Mouse (Mus musculus) embryo, embryonic 10.5 days (tissue): ENCODE results near the gene Dusp3.

Experiments
- DNase-seq: peaks from one replicate; pipeline ENCODE4 v3.0.0-alpha.2; 2015; ENCODE audit warnings: low spot score

The Dusp3 gene

DNA sequence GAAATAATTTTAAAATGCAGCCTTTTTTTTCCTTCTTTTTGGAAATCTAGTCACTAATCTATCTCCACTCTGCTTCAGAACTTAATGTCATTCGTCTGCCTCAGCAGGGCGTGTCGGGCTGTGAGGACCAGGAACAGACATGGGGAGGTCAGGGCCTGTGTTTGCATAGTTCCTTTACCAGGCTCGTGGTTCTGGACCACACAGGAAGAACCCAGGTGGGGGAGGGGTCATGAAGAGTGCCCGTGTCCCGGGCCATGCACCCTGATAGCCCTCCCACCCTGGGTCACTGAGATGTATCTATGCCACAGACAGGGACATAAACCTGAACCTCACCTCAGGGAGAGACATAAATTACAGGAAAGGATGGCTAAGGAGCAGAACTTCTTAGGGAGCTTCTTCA is 12.6 kb downstream of the Dusp3 start:
- no peak for DNase-seq

DNA sequence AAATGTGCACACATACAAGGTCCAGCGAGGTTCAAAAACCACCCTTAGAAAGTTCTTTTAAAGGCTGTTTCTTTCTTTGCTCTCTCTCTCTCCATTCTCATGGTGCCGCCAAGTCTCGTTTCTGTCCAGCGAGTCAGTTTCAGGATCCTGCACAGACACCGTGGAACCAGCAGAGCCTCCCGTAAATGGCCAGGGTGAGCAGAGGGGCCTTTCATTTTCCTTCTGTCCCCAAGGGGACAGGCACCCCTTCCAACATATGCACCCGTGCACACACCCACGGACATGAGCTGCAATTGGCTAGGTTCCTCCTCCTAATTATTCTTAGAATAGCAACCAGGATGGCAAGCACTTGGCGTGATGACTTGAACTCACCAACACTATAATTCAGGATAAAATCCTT is 13.3 kb downstream of the Dusp3 start:
- no peak for DNase-seq

GRCm38 (mm10) chr11:101972651-101973050 is 14.2 kb downstream of the Dusp3 start:
- no peak for DNase-seq

DNA sequence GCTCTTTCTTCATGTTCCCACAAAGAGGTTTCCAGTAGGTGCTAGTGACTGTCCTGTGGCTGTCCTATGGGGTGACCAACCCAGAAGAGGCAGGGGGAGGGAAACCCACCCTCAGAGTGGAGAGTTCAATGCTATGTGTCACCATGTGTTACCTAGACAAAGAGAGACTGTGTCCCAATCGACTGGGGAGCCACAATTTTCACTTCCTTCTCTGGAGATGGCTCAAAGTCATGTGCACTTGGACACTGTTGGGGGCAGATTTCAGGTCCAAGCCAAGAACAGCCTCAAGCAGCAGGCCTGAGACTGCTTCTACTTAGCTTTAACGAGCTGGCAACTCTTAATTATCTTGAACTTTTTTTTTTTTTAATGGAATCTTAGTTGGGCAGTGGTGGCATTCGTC is 14.7 kb downstream of the Dusp3 start:
- DNase-seq: no peak

DNA sequence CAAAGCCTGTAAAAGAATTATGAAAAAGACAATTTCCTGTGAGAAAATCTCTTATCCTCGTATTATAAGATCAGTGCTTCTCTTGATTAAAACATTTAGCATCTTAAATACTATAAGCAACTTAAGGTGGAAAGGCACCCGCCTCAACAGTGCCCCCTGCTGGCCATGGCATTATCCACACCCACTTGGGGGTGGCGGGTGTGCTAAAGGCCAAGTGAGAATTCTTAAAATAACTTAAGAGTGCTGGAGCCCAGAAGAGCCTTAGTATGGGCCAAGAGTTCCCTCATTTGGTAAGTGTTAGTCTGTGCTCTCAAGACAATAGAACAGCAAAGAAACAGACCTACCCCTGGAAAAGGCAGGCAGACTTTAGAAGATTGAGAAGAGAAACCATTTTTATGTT is 15.4 kb downstream of the Dusp3 start:
- DNase-seq: no peak

- no peak for DNase-seq
Observed at GRCm38 (mm10) chr11:101969835-101970234, 17.0 kb downstream of the Dusp3 start.

DNA sequence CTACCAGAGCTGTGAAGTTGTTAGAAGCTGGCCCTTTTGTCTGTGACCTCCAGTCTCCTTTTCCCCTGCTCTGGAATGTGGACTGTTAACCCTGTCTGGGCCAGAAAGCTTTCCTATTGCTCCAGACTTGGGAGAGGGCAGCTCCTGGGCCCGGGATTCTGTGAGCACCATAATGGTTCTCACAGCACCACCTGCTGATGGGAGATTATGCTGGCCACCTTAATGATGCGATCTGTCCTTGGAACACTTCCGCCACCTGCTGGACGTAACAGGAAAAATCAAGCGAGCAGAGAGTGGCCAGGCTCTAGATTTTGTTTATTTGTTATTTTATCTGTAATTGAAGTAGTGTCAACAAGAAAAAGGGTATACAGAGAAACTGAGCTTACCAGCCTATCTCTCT is 18.0 kb downstream of the Dusp3 start:
- peak; percentile 95 for DNase-seq

GRCm38 (mm10) chr11:101968311-101968710 is 18.5 kb downstream of the Dusp3 start:
- no peak for DNase-seq

DNA sequence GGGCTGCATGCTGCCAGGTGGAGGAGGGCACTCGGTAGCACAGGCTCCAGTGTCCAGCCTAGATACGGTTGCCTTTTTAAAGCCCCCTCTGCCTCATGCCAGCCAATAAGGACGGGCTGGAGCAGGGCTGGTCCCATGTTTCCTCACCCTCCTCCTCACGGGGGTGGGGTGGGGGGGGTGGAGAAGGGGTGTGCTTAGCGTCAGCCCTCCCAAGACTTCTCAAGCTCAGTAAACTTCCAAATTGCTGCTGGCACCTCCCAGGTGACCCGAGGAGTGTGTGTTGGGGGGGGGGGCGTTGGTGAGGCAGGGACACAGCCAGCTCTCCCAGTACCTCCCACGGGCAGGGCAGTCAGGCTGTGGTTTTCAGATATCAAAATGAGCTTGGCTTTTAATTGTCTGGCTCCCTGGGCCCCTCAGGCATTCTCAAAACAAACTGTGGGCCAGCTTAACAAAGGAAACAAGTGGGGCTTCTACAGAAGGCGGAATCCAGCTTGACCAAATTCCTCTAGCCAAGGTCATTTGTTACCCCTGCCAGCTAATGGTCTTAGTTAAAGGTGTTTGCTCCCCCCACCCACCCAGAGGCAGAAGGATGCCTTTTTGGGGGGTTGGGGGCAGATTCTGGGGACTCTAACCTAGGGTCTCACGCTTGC is 19.7 kb downstream of the Dusp3 start, which contains the start of gene Sost:
Gene Sost, minus strand, starts transcription at position 51 of the 650 bp plus-strand sequence.
- no peak for DNase-seq

DNA sequence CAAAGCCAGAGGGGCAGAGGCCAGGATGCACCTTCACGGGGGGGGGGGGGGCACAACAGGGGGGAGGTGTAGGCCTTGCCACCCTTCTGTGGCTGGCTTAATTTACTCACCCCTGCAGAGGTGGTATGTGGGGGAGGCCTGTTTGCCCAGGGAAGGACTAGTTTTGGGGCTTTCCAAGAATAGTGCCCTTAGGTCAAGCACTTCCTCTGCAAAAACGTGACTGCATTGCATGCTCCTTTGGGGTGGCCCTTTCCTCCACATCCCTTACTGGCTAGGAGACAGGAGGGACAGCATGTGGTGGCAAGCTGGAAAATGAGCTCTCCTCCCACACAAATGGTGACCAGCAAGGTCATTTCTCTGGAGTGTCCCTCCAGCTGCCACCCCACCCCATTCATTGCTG is 21.3 kb downstream of the Dusp3 start:
- DNase-seq: no peak

- DNase-seq: peak; percentile 55
Observed at GRCm38 (mm10) chr11:101964647-101965046, 22.2 kb downstream of the Dusp3 start.

DNA sequence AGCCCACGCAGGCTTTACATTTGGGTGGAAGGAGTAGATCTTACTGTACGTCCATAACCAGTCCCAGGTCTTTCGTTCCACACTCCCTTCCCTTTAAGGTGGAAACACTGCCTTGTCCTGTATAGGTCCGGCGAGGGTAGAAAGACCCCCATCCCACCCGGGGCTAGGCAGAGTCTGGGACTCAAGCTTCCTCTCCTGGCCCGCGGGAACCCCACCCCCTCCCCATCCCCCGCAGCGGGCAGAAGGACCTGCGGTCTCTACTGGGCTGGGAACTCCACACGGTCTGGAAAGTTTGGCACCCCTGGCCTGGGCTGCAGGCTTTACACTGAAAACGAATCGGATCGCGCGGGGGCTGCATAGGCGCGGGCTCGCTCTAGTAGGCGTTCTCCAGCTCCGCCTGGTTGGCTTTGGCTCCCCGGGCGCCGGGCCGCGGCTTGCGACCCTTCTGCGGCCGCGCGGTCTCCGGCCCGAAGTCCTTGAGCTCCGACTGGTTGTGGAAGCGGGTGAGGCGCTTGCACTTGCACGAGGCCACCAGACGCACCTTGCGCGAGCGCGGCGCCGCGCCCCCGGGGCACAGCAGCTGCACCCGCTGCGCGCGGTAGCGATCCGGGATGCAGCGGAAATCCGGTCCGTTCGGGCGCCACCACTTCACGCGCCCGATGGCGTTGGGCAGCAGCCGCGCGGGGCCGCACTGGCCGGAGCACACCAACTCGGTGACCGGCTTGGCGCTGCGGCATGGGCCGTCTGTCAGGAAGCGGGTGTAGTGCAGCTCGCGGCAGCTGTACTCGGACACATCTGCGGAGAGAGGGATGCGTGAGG is 23.1 kb downstream of the Dusp3 start:
- DNase-seq: peak; percentile 63

- DNase-seq: peak; percentile 52
Observed at GRCm38 (mm10) chr11:101963043-101963442, 23.8 kb downstream of the Dusp3 start.

- DNase-seq: no peak
Observed at GRCm38 (mm10) chr11:101957476-101957875, 29.3 kb downstream of the Dusp3 start.

GRCm38 (mm10) chr11:101953441-101953840 is 33.4 kb downstream of the Dusp3 start:
- DNase-seq: no peak

- peak; percentile 53 for DNase-seq
Observed at GRCm38 (mm10) chr11:101952541-101953341, 34.1 kb downstream of the Dusp3 start.

DNA sequence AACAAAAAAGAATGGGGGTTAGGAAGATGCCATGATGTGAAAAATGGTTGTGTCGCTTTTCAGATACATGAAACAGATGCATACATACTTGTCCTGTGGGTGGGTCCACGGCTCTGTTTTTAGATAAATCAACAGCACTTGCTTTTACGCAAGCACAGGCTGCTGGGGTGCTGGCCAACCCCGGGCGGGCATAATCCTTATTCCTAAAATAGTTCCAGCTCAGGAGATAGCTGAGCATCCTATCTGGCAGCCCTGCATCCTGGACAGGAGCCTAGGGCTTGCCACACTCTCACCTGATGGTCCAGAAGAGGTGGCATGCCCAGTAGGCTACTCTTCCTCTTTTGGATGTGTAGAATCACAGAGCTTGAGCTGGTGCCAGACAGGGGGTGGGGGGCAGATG is 36.8 kb downstream of the Dusp3 start:
- no peak for DNase-seq

DNA sequence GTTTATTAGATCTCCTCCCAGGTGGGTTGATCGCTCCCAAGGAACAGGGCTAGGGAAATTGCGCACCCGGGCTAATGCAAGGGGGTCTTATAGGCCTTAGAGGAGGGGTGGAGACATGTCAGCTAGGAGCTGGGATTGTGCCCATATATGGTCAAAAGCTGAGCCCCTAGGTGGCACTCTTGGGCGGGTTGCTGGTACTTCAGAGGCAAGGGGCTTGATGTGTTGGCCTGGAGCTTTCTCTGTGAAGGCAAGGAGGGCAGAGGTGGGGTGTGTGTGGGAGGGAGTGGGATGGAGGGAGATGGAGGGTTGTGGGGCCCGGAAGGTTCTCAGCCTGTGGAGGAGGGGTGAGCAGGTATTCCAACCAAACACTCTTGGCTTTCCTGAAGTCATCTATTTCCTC is 40.3 kb downstream of the Dusp3 start:
- peak; percentile 74 for DNase-seq

DNA sequence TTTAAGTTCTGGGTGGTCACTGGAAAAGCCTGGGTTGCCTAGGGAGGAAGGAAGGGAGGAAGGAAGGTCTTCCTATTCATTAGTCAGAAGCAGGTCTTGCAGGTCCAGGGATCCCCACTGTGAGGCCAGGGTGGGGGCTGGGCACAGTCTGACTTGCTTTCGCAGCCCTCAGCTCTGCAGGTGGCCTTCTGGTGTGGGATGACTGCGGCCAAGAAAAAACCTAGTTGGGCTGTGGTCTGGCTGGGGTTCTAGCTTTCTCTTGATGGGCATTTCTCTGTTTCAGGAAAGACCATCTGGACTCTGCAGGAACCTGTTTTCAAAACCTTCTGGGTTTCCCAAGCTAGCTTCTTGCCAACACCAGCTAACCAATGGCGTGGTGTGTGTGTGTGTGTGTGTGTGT is 43.8 kb downstream of the Dusp3 start:
- DNase-seq: no peak

DNA sequence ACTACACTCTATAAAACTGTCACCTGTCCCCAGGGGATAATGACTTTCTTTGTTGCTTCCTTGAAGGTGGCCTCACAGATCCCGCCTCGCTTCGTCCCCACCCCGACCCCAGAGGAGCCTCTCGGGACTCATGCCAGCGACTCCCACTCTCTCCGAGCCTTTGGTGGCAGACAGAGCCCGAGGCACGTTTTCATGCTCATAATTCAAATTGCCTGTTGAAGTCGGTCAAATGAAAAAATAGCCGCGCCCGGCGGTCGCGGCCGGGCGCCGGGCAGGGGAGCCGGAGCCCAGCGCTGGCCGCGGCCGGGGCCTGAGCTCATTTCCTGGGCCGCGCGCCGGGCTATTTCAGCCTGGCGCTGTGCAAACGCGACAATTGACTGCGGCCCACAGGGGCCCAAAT is 49.7 kb downstream of the Dusp3 start:
- DNase-seq: peak; percentile 61

DNA sequence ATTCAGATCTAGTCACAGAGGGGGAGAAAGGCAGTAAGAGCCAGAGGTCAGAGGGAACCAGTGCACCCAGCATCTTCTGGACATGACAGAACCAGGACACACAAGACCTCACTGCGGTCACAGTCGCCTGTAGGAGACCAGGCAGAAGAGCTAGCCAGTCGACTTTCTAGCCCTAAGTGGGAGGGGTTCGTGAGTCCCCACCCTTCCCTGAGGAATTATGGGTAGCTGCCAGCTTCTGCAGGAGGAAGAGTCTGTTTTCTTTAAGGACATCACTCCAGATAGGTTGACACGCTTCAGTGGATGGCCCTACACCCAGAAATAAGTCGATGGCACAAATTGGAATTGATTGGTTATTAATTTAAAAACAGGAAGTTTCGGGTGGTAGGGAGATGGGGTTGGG is 50.4 kb downstream of the Dusp3 start:
- DNase-seq: peak; percentile 50

DNA sequence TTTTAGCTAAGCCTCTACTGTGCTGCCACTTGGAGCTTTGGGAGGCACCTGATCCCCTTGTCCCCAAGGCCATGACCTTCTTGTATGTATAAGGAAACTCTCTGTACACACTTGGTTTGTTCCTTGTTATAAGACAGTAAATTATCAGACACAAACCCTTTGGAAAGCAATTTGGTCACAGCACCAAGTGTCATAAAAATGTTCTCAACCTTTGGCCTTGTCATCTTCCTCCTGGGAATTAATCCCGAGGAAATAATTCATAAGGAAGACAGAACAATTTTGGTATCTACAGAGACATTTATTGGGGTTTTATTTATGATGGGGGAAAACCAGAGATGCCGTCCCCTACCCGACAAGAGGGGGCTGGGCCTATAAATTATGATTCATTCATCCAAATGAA is 51.1 kb downstream of the Dusp3 start:
- no peak for DNase-seq

DNA sequence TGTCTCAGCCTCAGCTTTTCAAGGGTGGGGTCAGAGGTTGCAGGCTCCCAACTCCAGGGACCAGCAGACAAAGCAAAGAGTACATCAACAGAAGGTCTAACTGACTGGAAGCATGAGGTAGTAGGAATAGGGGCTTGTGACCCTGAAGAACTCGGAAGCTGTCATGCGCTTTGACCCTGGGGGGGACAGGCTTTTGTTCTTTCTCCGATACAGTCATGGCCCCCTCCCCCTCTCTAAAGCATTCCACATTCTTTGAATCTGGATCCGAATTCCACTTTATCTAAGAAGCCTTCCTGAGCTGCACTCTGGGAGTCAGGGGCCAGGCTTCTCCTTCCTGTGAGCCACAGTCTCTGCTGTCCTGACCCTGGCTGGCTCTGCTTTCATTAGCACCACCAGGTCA is 54.8 kb downstream of the Dusp3 start:
- DNase-seq: no peak
